Mouse (Mus musculus) heart, embryonic 14.5 days (tissue): Measurements from ENCODE around the gene Dusp8. TPM values are rescaled to one million over a fixed set of nuclear protein-coding genes. Genes with fewer than 3 reads are reported as not detected.

Experiments used
- ATAC-seq: fragments of 200-750 bp; cut with Nextera tagmentation; 2 replicates; pipeline ENCODE4 v1.8.0; 2017; ENCODE audit warnings: low read depth, moderate TSS enrichment; ENCODE audit not compliant: insufficient number of reproducible peaks, insufficient read depth, low FRiP score
- H3K27ac ChIP-seq, 2 experiments: fragments of 200-500 bp in 1 of 2; fragments of 300-500 bp in 1 of 2; sonication (generic) in 1 of 2; replicated peaks in 1 of 2; 2 replicates each; pipeline ENCODE4 v1.5.1; 2012 to 2014; ENCODE audit warnings: low read depth in 2 of 2, low read length in 2 of 2, control low read depth in 1 of 2, mild to moderate bottlenecking in 1 of 2, mixed read lengths in 1 of 2; ENCODE audit not compliant: control insufficient read depth in 1 of 2, insufficient read depth in 1 of 2
- H3K27me3 ChIP-seq: fragments of 300-500 bp; sonication (generic); 2 replicates; pipeline ENCODE4 v1.6.1; 2014; ENCODE audit warnings: mild to moderate bottlenecking, low read length, control low read depth; ENCODE audit not compliant: control insufficient read depth, insufficient read depth
- H3K36me3 ChIP-seq: fragments of 300-500 bp; sonication (generic); 2 replicates; pipeline ENCODE4 v1.6.1; 2014; ENCODE audit warnings: mild to moderate bottlenecking, control low read depth, low read length, mixed read lengths; ENCODE audit not compliant: control insufficient read depth, insufficient read depth
- H3K4me1 ChIP-seq, 2 experiments: fragments of 200-500 bp in 1 of 2; fragments of 300-500 bp in 1 of 2; sonication (generic) in 1 of 2; 2 replicates each; pipeline ENCODE4 v1.6.1; 2012 to 2014; ENCODE audit warnings: low read length in 2 of 2, control low read depth in 1 of 2, mixed read lengths in 1 of 2; ENCODE audit not compliant: control insufficient read depth in 2 of 2, insufficient read depth in 2 of 2
- H3K4me2 ChIP-seq: fragments of 300-500 bp; sonication (generic); 2 replicates; pipeline ENCODE4 v1.6.1; 2014; ENCODE audit warnings: mild to moderate bottlenecking, low read length
- H3K4me3 ChIP-seq, 2 experiments: fragments of 200-500 bp in 1 of 2; fragments of 300-500 bp in 1 of 2; sonication (generic) in 1 of 2; 2 replicates each; pipeline ENCODE4 v1.5.1; 2012 to 2014; ENCODE audit warnings: low read length in 2 of 2, mild to moderate bottlenecking in 2 of 2, control low read depth in 1 of 2, low read depth in 1 of 2, moderate library complexity in 1 of 2; ENCODE audit not compliant: control insufficient read depth in 1 of 2, insufficient read depth in 1 of 2
- H3K9ac ChIP-seq: fragments of 300-500 bp; sonication (generic); 2 replicates; pipeline ENCODE4 v1.6.1; 2014; ENCODE audit warnings: mild to moderate bottlenecking, low read length
- H3K9me3 ChIP-seq: fragments of 300-500 bp; sonication (generic); 2 replicates; pipeline ENCODE4 v1.6.1; 2016; ENCODE audit warnings: low read length, control low read depth; ENCODE audit not compliant: control insufficient read depth
- WGBS: fragments of 180-500 bp; shearing (Covaris S2); extraction: QIAGEN DNeasy Blood & Tissue Kit; methylation state at CpG from one replicate; pipeline ENCODE4 v1.1.7; 2014; 5-methylcytosine and 5-hydroxymethylcytosine counted together
- polyA plus RNA-seq: library from polyadenylated mRNA; unstranded; fragments of >200 nt; fragmentation: Nextera tagmentation; extraction: Ambion mirVana; gene quantifications from 2 replicates; pipeline ENCODE4 v1.2.1, GENCODE M21; 2014

Dusp8 gene
- polyA plus RNA-seq, 1 experiment from 2014 or later = 16.7 TPM

DNA sequence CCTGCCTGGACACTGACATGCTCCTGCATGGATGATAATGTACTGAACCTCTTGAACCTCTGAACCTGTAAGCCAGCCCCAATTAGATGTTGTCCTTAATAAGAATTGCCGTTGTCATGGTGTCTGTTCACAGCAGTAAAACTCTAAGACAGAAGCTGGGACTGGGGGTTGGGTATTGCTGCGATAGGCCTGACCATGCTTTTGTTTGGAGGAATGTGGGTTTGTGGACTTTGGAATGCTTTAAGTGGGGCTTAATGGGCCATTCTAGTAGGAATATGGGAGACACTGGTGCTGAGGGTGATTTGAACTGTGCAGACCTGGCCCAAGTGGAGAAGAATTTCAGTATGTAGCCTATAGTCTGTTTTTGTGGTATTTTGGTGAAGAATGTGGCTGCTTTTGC is 50.3 kb downstream of the Dusp8 start:
- ATAC-seq = no peak
- 61% methylated on average over 2 of the region's 2 CpGs for WGBS

DNA sequence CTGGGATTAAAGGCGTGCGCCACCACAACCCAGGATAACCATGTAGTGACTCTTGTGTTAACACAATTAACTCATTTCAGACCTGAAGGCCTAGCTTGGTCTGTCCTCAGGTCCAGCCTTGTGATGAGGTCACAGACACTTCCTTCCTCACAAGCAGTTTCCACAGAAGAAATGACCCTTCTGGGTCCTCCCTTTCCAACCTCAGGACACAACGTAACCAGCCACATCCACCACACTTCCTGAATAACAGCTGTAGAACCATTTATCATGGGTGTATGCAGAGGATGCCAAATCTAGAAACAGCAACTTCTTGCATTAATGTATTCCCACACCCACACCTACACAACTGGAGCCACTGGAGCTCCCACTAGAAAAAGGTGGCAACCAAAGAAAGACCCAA is 54.9 kb downstream of the Dusp8 start:
- Histone ChIP-seq H3K4me2 (no peak overlapping the region), H3K27me3 (no peaks in the 10 kb centered on the region), H3K27ac (peak overlapping the region in 1 of 2 experiments; percentile 24; a peak in 1 of 4 replicates), H3K36me3 (no peaks in the 10 kb centered on the region; the same call in 1 of the 2 replicates), H3K4me3 (no peak overlapping the region), H3K4me1 (peaks cover 0 to 10% of the 10 kb centered on the region in 2 experiments; a peak in 2 of 4 replicates), H3K9ac (no peak overlapping the region), H3K9me3 (no peaks in the 10 kb centered on the region)
- 82% methylated on average over 3 of the region's 3 CpGs for WGBS
- ATAC-seq = no peak

More for the DNA sequence above, 50.3 kb downstream of the Dusp8 start:
- Histone ChIP-seq H3K9me3 (no peaks in the 10 kb centered on the region), H3K36me3 (no peaks in the 10 kb centered on the region; the same call in 1 of the 2 replicates), H3K4me3 (no peak overlapping the region), H3K9ac (no peak overlapping the region), H3K4me1 (peaks cover 0 to 3% of the 10 kb centered on the region in 2 experiments; a peak in 1 of 4 replicates), H3K4me2 (no peak overlapping the region), H3K27me3 (no peaks in the 10 kb centered on the region), H3K27ac (no peak overlapping the region)

DNA sequence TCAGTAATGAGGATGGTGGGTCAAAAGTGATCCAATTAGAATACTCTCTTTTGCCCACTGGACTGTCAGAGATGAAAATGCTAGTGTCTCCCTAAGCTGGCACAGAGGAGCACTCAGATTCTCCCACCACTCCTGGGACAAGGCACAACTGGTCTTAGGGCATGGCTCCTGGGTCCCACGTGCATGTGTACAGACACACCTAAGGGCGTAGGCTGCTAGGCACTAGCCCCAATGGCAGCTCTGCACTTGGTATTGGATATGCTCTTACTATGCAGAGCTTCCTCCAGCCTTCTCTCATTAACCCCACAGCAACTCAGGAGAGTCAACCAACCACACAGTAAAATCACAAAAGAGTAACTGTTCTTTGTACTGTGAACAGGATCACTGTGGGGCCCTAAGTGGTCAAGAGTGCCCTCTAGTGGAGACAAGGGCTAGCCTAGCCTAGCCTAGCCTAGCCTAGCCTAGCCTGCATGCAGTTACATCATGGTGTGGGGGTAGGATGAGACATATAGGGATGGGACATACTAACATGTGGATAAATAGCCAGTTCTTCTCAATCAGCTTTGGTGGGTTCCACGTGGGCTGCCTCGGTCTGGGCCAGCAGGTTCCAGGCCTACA is 58.0 kb downstream of the Dusp8 start:
- Histone ChIP-seq H3K27me3 (no peaks in the 10 kb centered on the region), H3K9me3 (no peaks in the 10 kb centered on the region), H3K36me3 (no peaks in the 10 kb centered on the region), H3K4me2 (no peak overlapping the region), H3K9ac (no peak overlapping the region), H3K4me3 (no peak overlapping the region), H3K27ac (no peak overlapping the region), H3K4me1 (peaks cover 5 to 26% of the 10 kb centered on the region in 2 experiments)
- 71% methylated on average over 4 of the region's 4 CpGs for WGBS
- no peak for ATAC-seq

DNA sequence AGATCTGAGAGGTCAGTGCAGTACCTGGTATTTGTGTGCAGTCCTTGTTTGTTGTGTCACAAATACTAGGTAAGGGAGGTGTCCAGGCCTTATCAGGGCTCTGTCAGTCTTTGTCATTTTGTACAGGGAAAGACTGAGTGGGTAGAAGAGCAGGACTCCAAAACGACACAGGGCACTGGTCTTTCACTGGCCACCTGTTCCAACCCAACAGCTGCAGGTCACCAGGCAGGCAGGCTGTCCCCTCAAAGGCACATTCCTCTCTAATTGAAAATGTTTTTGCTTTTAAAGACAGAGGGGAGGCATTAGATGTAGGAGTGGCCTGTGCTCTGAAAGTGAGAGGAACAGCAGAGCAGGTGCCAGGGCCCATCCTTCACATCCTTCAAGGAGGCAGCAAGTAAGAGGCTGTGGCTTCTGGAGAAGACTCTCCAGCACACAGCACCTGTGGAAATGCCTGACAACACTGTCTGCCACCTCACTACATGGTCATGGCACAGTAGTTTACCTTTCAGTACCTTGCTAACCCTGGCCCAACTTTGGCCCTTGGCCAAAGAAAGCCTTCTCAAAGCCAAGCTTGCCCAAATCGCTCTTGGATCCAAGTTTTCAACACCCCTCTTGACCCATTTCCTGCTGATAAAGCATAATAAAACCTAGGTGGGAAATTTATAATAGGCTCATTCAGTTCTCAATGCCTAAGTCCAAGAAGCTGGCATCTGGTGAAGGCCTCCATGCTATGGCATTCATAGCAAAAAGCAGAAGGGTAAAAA is 60.4 kb downstream of the Dusp8 start:
- Histone ChIP-seq H3K4me3 (no peak overlapping the region), H3K9me3 (no peaks in the 10 kb centered on the region), H3K9ac (no peak overlapping the region), H3K4me2 (no peak overlapping the region), H3K27ac (no peak overlapping the region), H3K36me3 (no peaks in the 10 kb centered on the region), H3K27me3 (no peaks in the 10 kb centered on the region), H3K4me1 (peaks cover 5 to 31% of the 10 kb centered on the region in 2 experiments)
- 38% methylated on average over 2 of the region's 2 CpGs for WGBS
- no peak for ATAC-seq

DNA sequence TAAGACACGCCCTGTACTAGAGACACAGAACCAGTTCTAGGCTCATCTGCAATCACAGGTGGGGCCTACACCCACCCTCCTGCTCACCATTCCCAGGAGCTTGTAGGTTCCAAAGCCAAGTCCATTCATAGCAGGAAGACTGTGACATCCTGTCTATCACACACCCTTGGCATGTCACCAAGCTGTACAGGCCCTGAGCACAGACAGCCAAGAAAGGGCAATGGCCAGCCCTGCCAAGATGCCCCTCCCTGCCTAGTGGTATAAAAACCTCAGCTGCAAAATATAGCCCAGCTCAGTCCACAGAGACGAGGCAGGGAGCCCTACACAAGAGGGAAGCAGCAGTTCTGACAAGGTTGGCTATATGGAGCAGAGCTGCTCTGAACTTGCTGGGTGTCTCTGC is 61.4 kb downstream of the Dusp8 start:
- Histone ChIP-seq H3K27me3 (no peaks in the 10 kb centered on the region), H3K4me3 (no peak overlapping the region), H3K4me2 (no peak overlapping the region), H3K9me3 (no peaks in the 10 kb centered on the region), H3K4me1 (peaks cover 5 to 29% of the 10 kb centered on the region in 2 experiments), H3K36me3 (no peaks in the 10 kb centered on the region), H3K9ac (no peak overlapping the region), H3K27ac (no peak overlapping the region)
- ATAC-seq = peak; percentile 33; the same call in 1 of the 2 replicates
- 52% methylated on average over 2 of the region's 2 CpGs for WGBS

DNA sequence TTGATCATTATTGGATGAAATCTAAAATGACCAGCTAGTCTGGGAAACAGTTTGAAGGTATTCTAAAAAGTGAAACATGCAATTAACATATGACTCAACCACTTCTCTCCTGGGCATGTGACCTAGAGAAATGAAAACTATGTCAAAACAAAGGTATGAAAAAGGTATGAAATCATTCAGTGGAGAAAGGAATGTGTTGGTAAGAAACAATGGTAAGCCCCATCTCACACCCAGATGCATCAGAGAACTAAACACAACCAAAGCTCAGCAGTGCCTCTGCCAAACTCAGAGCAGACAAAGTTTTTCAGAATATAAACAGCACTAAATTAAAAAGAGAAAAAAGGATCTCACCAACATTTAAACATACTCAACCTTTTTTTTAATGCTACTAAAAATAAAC is 65.6 kb downstream of the Dusp8 start:
- no peak overlapping the region for H3K4me2 ChIP-seq
- H3K4me3 ChIP-seq = no peak overlapping the region
- no peaks in the 10 kb centered on the region for H3K27me3 ChIP-seq
- H3K27ac ChIP-seq = no peak overlapping the region
- ATAC-seq = no peak
- H3K9me3 ChIP-seq = no peaks in the 10 kb centered on the region
- H3K4me1 ChIP-seq = peaks cover 15 to 35% of the 10 kb centered on the region in 2 experiments
- no peaks in the 10 kb centered on the region for H3K36me3 ChIP-seq
- H3K9ac ChIP-seq = no peak overlapping the region
